Mouse (Mus musculus) left cerebral cortex, postnatal 25 days (tissue): Measurements from ENCODE around the gene Fstl3. TPM values are rescaled to one million over a fixed set of nuclear protein-coding genes. Genes with fewer than 3 reads are reported as not detected.
"Not testable (repeated sequence)": the region's sequence is repeated elsewhere in the genome, so short reads cannot be mapped to it uniquely, and the experiment has no call there.

Source experiments
- DNase-seq, 2 experiments: peaks; one replicate each; pipeline ENCODE4 v3.0.0; 2022; ENCODE audit warnings: low spot score in 2 of 2, mixed read lengths in 1 of 2
- intact Hi-C: fragments of 180-260 bp; cut with DNase I; formaldehyde crosslinking; loops from one replicate; pipeline ENCODE4 v1.15.1; 2025
- total RNA-seq, 2 experiments: library from RNA; stranded (reverse); gene quantifications; 2 replicates each; pipeline ENCODE4 v1.2.3; 2021

Gene Fstl3
- total RNA-seq, 2 experiments from 2014 or later = 2.2 to 2.4 TPM

- DNase-seq, intact Hi-C loops: not testable (repeated sequence)
Measured at GRCm38 (mm10) chr10:79759675-79760074, 17.4 kb upstream of the Fstl3 start.

DNA sequence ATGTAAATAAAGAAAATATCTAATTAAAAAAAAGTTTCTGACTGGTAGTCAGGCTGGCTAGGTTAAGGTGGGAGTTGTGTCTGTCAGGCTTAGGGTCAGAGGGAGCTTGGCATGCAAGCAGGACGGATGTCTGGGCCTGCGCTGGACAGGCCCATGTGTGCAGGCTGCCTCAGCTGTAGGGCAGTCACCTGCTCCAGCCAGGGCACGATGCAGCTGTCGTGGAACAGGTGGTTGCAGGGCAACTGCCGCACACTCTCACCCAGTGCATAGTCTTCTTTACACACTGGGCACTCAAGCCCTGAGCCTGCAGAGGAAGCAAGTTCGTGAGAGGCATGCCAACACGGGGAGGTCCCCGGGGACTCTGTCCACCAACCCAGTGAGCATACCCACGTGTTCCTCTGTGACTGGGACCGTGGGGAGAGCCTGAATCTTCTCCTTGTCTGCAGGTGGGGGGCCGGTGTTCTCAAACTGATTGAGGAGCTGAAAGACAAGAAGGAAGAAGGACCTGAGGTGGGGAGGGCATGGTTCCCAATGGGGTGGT, 16.4 kb upstream of the Fstl3 start:
- intact Hi-C loops = no loop called here
- DNase-seq = no peak

- intact Hi-C loops = no loop called here
- no peak for DNase-seq
Measured at GRCm38 (mm10) chr10:79762875-79763274, 14.2 kb upstream of the Fstl3 start.

GRCm38 (mm10) chr10:79764234-79764633, 12.8 kb upstream of the Fstl3 start:
- intact Hi-C loops = no loop called here
- no peak for DNase-seq

GRCm38 (mm10) chr10:79765228-79765745, 11.8 kb upstream of the Fstl3 start:
- DNase-seq = no peak
- intact Hi-C loops = no loop called here

DNA sequence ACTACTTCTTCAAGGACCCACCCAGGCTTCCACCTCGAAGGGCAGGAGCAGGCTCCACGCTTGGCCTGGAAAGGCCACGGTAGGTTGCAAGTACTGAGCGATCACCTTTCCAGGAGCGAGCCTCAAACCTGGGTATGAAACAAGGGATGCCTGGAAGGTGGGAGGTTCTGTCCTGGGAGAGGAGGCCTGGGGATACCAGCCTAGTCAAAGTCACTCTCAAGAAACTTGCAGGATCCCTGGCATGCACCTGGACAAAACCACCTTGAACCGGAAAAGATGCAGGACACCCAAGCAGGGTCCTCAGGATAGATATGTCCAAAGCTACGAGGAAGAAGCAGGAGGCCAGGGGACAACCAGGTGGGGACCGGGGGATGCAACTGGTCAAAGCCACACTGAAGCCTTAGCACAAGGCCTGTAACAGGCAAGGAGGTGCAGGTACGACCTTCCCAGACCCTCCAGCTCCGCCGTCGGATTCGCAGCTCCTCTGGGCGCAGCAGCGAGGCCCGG, 11.0 kb upstream of the Fstl3 start:
- DNase-seq = no peak
- intact Hi-C loops = no loop called here

GRCm38 (mm10) chr10:79766508-79767325, 10.4 kb upstream of the Fstl3 start, which contains the start of gene Rnf126:
TSS of gene Rnf126 (minus strand) at chr10:79766952.
- DNase-seq = peak; percentile 98 to 99
- intact Hi-C loops = loop anchor here (1.0 kb wide), 2 partner anchors 14 to 62 kb away; partner anchors contain the start of gene Bsg

- intact Hi-C loops = loop anchor here (1.0 kb wide), 2 partner anchors 13 to 63 kb away; partner anchors contain the start of gene Bsg
Measured at GRCm38 (mm10) chr10:79767372-79768244, 9.5 kb upstream of the Fstl3 start.

GRCm38 (mm10) chr10:79768400-79768799, 8.7 kb upstream of the Fstl3 start:
- peak; percentile 64 to 75 for DNase-seq
- intact Hi-C loops = no loop called here

More at GRCm38 (mm10) chr10:79767372-79768244, 9.5 kb upstream of the Fstl3 start:
- peak; percentile 96 to 99 for DNase-seq

- no peak for DNase-seq
- intact Hi-C loops = no loop called here
Measured at GRCm38 (mm10) chr10:79769329-79769728, 7.7 kb upstream of the Fstl3 start.

- no peak for DNase-seq
- intact Hi-C loops = no loop called here
Measured at GRCm38 (mm10) chr10:79772320-79772719, 4.8 kb upstream of the Fstl3 start.

DNA sequence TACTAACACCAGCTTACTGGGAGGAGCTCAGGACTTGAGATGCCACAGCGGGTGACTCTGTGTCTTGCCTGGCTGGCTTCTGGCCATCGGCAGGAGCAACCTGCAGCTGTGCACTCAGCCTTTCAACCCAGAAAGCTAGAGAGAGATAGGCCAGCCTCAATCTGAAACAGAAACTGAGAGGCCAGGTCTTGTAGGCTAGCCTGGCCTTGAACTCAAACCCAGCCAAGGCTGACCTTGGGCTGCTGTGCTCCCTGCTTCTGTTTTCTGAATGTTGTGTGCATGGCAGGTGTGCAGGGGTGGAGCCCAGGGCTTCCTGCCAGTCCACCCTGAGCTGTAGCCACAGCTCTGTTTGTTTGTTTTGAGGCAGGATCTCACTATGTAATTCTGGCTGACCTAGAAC, 3.9 kb upstream of the Fstl3 start:
- intact Hi-C loops = no loop called here
- no peak for DNase-seq

DNA sequence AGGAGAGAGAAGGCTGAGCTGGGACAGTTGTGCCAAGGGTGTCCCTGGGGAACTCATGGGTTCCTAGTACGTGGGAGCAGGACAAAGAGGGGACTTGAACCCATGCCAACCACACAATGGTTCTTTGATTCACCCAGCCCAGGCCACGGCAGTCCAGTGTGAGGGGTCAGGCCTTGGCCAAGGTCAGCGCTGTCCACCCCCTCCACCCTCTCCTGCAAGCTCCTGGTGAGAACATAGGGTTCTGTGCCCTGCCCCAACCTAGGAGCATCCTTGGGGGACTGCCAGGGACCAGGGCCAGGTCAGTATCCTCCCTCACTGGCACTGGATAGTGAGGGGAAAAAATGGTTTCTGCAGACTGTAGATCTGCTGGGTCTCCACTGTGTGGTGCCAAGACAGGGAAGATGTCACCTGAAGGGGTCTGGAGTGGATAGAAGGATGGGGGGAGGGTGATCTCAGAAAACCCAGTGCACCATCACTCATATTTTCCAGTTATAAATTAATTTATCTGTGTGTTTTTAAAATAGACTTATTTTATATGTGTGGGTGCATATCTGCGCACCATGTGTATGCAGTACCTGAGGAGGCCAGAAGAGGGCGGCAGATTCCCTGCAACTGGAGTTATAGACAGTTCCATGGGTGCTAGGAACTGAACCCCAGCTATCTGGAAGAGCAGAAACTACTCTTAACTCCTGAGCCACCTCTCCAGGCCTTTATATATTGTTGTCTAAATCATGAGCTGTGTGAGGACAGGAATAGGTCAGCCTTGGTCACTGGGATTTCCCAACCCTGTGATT, 2.4 kb upstream of the Fstl3 start:
- no peak for DNase-seq
- intact Hi-C loops = no loop called here

DNA sequence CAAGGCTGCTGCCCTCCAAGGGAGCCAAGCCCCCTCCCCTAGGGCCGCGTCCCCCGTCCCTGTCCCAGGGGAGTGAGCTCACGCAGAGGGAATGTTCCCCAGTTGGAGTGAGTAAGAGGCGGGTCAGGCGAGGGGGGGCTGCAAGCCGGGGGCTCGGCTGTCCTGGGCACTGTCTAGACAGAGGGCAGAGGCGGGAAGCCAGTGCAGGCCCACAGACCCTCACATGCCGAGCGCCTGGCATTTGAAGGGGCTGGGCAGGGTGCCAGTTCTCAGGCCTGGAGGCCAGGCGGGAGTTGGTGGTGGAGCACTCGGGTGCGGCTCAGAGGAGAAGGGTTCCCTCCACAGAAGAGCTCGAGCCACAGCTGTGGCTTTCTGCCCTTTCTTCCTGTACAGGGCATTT, 934 bp downstream of the Fstl3 start:
- intact Hi-C loops = no loop called here
- DNase-seq = no peak

DNA sequence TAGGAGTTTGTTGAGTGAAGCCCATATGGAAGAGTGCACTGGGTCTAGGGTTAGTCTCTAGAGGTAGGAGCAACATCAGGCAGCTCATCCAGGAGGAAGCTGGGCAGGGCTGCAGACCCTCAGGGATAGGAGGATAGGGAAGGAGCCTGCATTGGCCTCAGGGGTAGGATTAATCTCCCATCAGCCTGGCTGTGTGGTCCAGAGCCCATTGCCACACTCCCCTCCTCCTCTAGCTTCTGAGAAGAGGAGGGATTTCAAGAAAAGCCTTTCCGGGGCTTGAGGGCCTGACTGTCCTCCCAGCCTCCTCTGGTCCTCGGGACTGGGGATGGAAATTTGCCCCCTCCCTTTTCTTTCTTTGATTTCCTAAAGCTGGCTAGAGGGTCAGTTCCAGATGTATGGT, 2.1 kb downstream of the Fstl3 start:
- intact Hi-C loops = no loop called here
- no peak for DNase-seq

DNA sequence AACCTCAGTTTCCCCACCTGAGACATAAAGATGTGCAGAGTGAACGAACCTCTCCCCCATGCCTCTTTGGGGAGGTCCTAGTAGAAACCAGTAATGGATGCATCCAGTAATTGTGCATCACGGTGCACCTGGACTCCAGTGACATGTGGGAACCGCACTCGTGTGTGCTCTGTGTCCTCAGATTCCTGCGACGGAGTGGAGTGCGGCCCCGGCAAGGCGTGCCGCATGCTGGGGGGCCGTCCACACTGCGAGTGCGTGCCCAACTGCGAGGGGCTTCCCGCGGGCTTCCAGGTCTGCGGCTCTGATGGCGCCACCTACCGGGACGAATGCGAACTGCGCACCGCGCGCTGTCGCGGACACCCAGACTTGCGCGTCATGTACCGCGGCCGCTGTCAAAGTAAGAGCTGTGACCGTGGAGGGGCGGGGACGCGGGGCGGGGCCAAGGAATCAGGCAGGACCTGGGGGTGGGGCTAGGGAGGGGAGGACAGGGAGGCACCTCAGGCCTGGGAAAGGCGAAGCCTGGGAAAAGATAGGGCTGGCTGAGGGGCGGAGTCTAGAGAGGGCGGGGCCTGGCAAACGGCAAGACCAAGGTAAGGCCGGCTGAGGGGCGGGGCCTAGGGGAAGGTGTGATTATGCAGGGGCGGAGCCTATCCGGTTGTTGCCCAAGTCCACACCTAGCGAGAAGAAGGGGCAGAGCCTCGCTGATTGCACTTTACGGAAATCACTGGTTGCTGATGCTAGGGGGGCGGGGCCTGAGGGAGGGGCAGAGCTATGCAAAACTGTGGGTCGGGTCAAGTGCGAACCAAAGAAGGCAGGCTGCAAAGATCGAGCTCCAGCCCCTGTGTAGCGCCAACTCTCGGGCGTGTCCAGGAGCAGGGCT, 3.0 kb downstream of the Fstl3 start:
- DNase-seq = peak; percentile 95 to 98
- intact Hi-C loops = loop anchor here (1.0 kb wide), 1 partner anchor 13 kb away; no protein-coding TSS in a partner anchor

- peak in 1 of 2 experiments; percentile 85 for DNase-seq
- intact Hi-C loops = loop anchor here (1.0 kb wide), 1 partner anchor 13 kb away; no protein-coding TSS in a partner anchor
Measured at GRCm38 (mm10) chr10:79780664-79781015, 3.6 kb downstream of the Fstl3 start.

- intact Hi-C loops = no loop called here
Measured at GRCm38 (mm10) chr10:79781139-79781538, 4.1 kb downstream of the Fstl3 start.

More at GRCm38 (mm10) chr10:79781139-79781538, 4.1 kb downstream of the Fstl3 start:
- no peak for DNase-seq
